Mouse (Mus musculus) lung, postnatal 0 days (tissue): Measurements from ENCODE around the gene Pik3c2b. TPM values are rescaled to one million over a fixed set of nuclear protein-coding genes. Genes with fewer than 3 reads are reported as not detected.
A peak's percentile ranks its signal among the peaks of the same experiment; 100 is the strongest.
"Not testable (repeated sequence)": the region's sequence is repeated elsewhere in the genome, so short reads cannot be mapped to it uniquely, and the experiment has no call there.

Experiments
- ATAC-seq: fragments of 200-750 bp; cut with Nextera tagmentation; 2 replicates; pipeline ENCODE4 v1.8.0; 2017; ENCODE audit warnings: moderate library complexity
- DNase-seq: peaks from one replicate; pipeline ENCODE4 v3.0.0-alpha.2; 2016; ENCODE audit warnings: low spot score
- H3K27ac ChIP-seq: fragments of 300-500 bp; sonication (generic); 2 replicates; pipeline ENCODE4 v1.5.1; 2014; ENCODE audit warnings: antibody characterized with exemption, mild to moderate bottlenecking, low read length, mixed read lengths
- H3K27me3 ChIP-seq: fragments of 300-500 bp; sonication (generic); replicated peaks from 2 replicates; pipeline ENCODE4 v1.6.1; 2014; ENCODE audit warnings: low read length, mixed read lengths; ENCODE audit not compliant: insufficient read depth
- H3K36me3 ChIP-seq: fragments of 300-500 bp; sonication (generic); 2 replicates; pipeline ENCODE4 v1.6.1; 2014; ENCODE audit warnings: low read length, mixed read lengths; ENCODE audit not compliant: insufficient read depth
- H3K4me1 ChIP-seq: fragments of 300-500 bp; sonication (generic); 2 replicates; pipeline ENCODE4 v1.6.1; 2014; ENCODE audit warnings: antibody characterized with exemption, low read depth, low read length, mixed read lengths; ENCODE audit not compliant: insufficient read depth
- H3K4me2 ChIP-seq: fragments of 300-500 bp; sonication (generic); replicated peaks from 2 replicates; pipeline ENCODE4 v1.6.1; 2014; ENCODE audit warnings: low read depth, mild to moderate bottlenecking, low read length, moderate library complexity, mixed read lengths
- H3K4me3 ChIP-seq: fragments of 300-500 bp; sonication (generic); 2 replicates; pipeline ENCODE4 v1.5.1; 2014; ENCODE audit warnings: low read depth, low read length
- H3K9ac ChIP-seq: fragments of 300-500 bp; sonication (generic); replicated peaks from 2 replicates; pipeline ENCODE4 v1.6.1; 2014; ENCODE audit warnings: low read depth, mild to moderate bottlenecking
- H3K9me3 ChIP-seq: fragments of 300-500 bp; sonication (generic); 2 replicates; pipeline ENCODE4 v1.6.1; 2016; ENCODE audit warnings: low read length, mixed read lengths
- CTCF ChIP-seq: IDR thresholded peaks from 2 replicates; pipeline ENCODE4 v1.5.1; 2016; ENCODE audit warnings: antibody characterized with exemption, mild to moderate bottlenecking
- EP300 ChIP-seq: IDR thresholded peaks from 2 replicates; pipeline ENCODE4 v1.6.1; 2016; ENCODE audit warnings: antibody characterized with exemption, mild to moderate bottlenecking, control low read depth
- WGBS: fragments of 180-500 bp; shearing (Covaris S2); extraction: QIAGEN DNeasy Blood & Tissue Kit; methylation state at CpG from one replicate; pipeline ENCODE4 v1.1.7; 2014; 5-methylcytosine and 5-hydroxymethylcytosine counted together
- polyA plus RNA-seq: library from polyadenylated mRNA; unstranded; fragments of >200 nt; fragmentation: Nextera tagmentation; extraction: Ambion mirVana; gene quantifications from 2 replicates; pipeline ENCODE4 v1.2.1, GENCODE M21; 2015

The Pik3c2b gene
- polyA plus RNA-seq, 1 experiment from 2014 or later: 4.6 TPM

- H3K36me3 ChIP-seq: no peaks in the 10 kb centered on the region
- no peak within 1 kb of the TSS for H3K4me3 ChIP-seq
- H3K4me2 ChIP-seq: no peak within 1 kb of the TSS
- H3K9me3 ChIP-seq: no peaks in the 10 kb centered on the region
- ATAC-seq (no peak), DNase-seq (no peak)
- TF ChIP-seq CTCF: no peak
- TF ChIP-seq EP300: no peak
- no peaks in the 10 kb centered on the region for H3K4me1 ChIP-seq
- no peak within 1 kb of the TSS for H3K27ac ChIP-seq
- no peaks in the 10 kb centered on the region for H3K27me3 ChIP-seq
- WGBS: 96% methylated on average over 5 of the region's 5 CpGs
- H3K9ac ChIP-seq: no peak within 1 kb of the TSS
Measured at GRCm38 (mm10) chr1:133030461-133030860, 15.0 kb upstream of the Pik3c2b start, which contains the start of gene Mdm4. Gene Mdm4, minus strand, starts transcription at chr1:133030561.

- DNase-seq (peak; percentile 42), ATAC-seq (peak; percentile 20)
- no peaks in the 10 kb centered on the region for H3K4me1 ChIP-seq
- H3K9ac ChIP-seq: no peak overlapping the region
- H3K4me3 ChIP-seq: peak overlapping the region; percentile 62
- H3K4me2 ChIP-seq: peak overlapping the region; percentile 50
- 20% methylated on average over 5 of the region's 5 CpGs for WGBS
- no peaks in the 10 kb centered on the region for H3K27me3 ChIP-seq
- H3K36me3 ChIP-seq: no peaks in the 10 kb centered on the region
- TF ChIP-seq EP300 (no peak), CTCF (no peak)
- peak overlapping the region; percentile 52 for H3K27ac ChIP-seq
- H3K9me3 ChIP-seq: no peaks in the 10 kb centered on the region
Measured at GRCm38 (mm10) chr1:133032981-133033315, 12.5 kb upstream of the Pik3c2b start.

DNA sequence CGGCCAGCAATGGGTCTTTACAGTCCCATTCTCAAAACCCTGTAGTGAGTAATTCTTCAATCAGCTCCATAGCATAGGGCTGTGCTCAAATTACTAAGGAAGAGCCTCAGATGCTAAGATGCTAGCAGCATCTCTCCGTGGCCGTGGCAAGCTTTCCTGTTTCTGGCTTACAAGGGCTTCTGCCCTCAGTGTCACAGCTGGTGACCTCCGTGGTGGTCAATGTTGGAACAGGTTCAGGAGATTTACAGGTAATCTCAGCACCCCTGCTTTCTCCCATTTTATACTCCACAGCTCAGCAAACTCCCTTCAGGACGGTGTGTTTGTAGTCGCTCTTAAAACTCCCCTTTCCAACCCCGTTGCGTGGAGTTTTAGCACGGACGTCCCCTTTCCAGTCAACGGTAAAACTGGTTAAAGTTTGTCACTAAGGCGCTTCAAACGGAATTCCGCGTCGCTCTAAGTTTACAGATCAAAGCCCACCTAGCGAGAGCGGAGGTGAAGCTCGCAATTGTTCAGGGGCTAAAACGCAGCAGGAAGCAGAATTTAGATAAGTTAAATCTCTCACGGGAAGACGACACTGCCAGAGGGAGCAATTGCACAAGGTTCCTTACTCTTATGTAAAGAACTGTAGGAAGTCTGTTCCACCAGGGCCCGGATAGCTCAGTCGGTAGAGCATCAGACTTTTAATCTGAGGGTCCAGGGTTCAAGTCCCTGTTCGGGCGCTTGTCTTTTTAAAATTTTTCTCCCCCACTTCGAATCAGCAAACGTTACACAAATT is 12.0 kb upstream of the Pik3c2b start:
- Histone ChIP-seq H3K9ac (peak overlapping the region; percentile 43), H3K4me2 (peak overlapping the region; percentile 50), H3K36me3 (no peaks in the 10 kb centered on the region), H3K4me3 (peak overlapping the region; percentile 62), H3K4me1 (no peaks in the 10 kb centered on the region), H3K27me3 (no peaks in the 10 kb centered on the region), H3K27ac (peak overlapping the region; percentile 52), H3K9me3 (no peaks in the 10 kb centered on the region)
- under 1% methylated on average over 28 of the region's 28 CpGs for WGBS
- ATAC-seq (peak; percentile 91), DNase-seq (peak; percentile 89)
- TF ChIP-seq CTCF (no peak), EP300 (no peak)

GRCm38 (mm10) chr1:133034091-133034460 is 11.4 kb upstream of the Pik3c2b start:
- Histone ChIP-seq H3K9me3 (no peaks in the 10 kb centered on the region), H3K27me3 (no peaks in the 10 kb centered on the region), H3K9ac (no peak overlapping the region), H3K4me2 (peak overlapping the region; percentile 50), H3K27ac (no peak overlapping the region), H3K4me1 (no peaks in the 10 kb centered on the region), H3K36me3 (no peaks in the 10 kb centered on the region), H3K4me3 (peak overlapping the region; percentile 62)
- no peak for TF ChIP-seq CTCF
- TF ChIP-seq EP300: no peak
- 2% methylated on average over 11 of the region's 11 CpGs for WGBS
- DNase-seq (peak; percentile 50), ATAC-seq (peak; percentile 61)

DNA sequence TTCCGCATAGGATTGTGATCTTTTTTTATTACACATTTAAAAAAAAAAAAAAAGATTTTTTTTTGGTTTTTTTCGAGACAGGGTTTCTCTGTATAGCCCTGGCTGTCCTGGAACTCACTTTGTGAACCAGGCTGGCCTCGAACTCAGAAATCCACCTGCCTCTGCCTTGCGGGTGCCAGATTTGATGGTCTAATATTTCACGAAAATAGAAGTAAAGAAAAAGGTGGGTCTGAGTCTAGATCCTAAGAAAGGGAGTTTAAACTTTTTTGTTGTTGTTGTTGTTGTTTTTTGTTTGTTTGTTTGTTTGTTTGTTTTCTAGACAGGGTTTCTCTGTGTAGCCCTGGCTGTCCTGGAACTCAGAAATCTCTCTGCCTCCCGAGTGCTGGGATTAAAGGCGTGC is 10.8 kb upstream of the Pik3c2b start:
- not testable (repeated sequence) for H3K36me3 ChIP-seq, DNase-seq, H3K27me3 ChIP-seq, H3K4me1 ChIP-seq, H3K4me2 ChIP-seq, H3K27ac ChIP-seq, H3K9ac ChIP-seq, H3K9me3 ChIP-seq, ATAC-seq, H3K4me3 ChIP-seq
- WGBS: 67% methylated on average over 7 of the region's 7 CpGs

- no peak overlapping the region for H3K27ac ChIP-seq
- H3K4me1 ChIP-seq: no peaks in the 10 kb centered on the region
- 17% methylated on average over 4 of the region's 4 CpGs for WGBS
- H3K36me3 ChIP-seq: no peaks in the 10 kb centered on the region
- TF ChIP-seq CTCF (peak; percentile 91), EP300 (peak; percentile 21; the same call in 1 of the 2 replicates)
- DNase-seq: peak; percentile 93
- no peaks in the 10 kb centered on the region for H3K9me3 ChIP-seq
- no peak overlapping the region for H3K4me2 ChIP-seq
- H3K4me3 ChIP-seq: no peak overlapping the region
- peak; percentile 89 for ATAC-seq
- H3K27me3 ChIP-seq: no peaks in the 10 kb centered on the region
- no peak overlapping the region for H3K9ac ChIP-seq
Measured at GRCm38 (mm10) chr1:133039505-133039949, 5.9 kb upstream of the Pik3c2b start.
